Mouse (Mus musculus) small intestine, adult 2 months (tissue): ENCODE measurements around the gene Clcn7. TPM values are rescaled to one million over a fixed set of nuclear protein-coding genes. Genes with fewer than 3 reads are reported as not detected.
A peak's percentile ranks its signal among the peaks of the same experiment; 100 is the strongest.

ENCODE experiments used
- H3K27ac ChIP-seq: fragments of 200-500 bp; 2 replicates; pipeline ENCODE4 v1.5.1; 2012; ENCODE audit warnings: low read depth, low read length, control low read depth, inconsistent platforms; ENCODE audit not compliant: insufficient read depth
- H3K27me3 ChIP-seq: fragments of 200-500 bp; 2 replicates; pipeline ENCODE4 v1.6.1; 2012; ENCODE audit warnings: mild to moderate bottlenecking, moderate library complexity, low read length, inconsistent platforms; ENCODE audit not compliant: control insufficient read depth, insufficient read depth
- H3K36me3 ChIP-seq: fragments of 200-500 bp; 2 replicates; pipeline ENCODE4 v1.6.1; 2012; ENCODE audit warnings: mild to moderate bottlenecking, low read length, control low read depth, inconsistent platforms; ENCODE audit not compliant: control insufficient read depth, insufficient read depth
- H3K4me1 ChIP-seq: fragments of 200-500 bp; 2 replicates; pipeline ENCODE4 v1.6.1; 2012; ENCODE audit warnings: low read length, inconsistent platforms, mixed read lengths; ENCODE audit not compliant: control insufficient read depth, insufficient read depth, insufficient read length
- H3K4me3 ChIP-seq: fragments of 200-500 bp; 2 replicates; pipeline ENCODE4 v1.5.1; 2012; ENCODE audit warnings: low read depth, mild to moderate bottlenecking, control low read depth, inconsistent platforms, low read length, moderate library complexity
- CTCF ChIP-seq: fragments of 200-500 bp; IDR thresholded peaks from 2 replicates; pipeline ENCODE4 v1.5.1; 2012; ENCODE audit warnings: low read depth, mild to moderate bottlenecking, control low read depth, inconsistent platforms, low read length, moderate library complexity, mixed read lengths; ENCODE audit not compliant: insufficient replicate concordance, insufficient read length; ENCODE audit errors: extremely low read depth
- POLR2A ChIP-seq: fragments of 200-500 bp; IDR thresholded peaks from 2 replicates; pipeline ENCODE4 v1.6.1; 2012; ENCODE audit warnings: low read depth, mild to moderate bottlenecking, control low read depth, inconsistent platforms, low read length, moderate library complexity
- WGBS: fragments of 180-500 bp; shearing (Covaris S2); methylation state at CpG from one replicate; pipeline ENCODE4 v1.1.7; 2018; 5-methylcytosine and 5-hydroxymethylcytosine counted together
- polyA plus RNA-seq: library from polyadenylated mRNA; depleted of rRNA; stranded (reverse); fragments of >200 nt; gene quantifications from 2 replicates; pipeline ENCODE4 v1.2.3, GENCODE M21; 2012

Clcn7 gene
- polyA plus RNA-seq, 1 experiment = 15.9 TPM

DNA sequence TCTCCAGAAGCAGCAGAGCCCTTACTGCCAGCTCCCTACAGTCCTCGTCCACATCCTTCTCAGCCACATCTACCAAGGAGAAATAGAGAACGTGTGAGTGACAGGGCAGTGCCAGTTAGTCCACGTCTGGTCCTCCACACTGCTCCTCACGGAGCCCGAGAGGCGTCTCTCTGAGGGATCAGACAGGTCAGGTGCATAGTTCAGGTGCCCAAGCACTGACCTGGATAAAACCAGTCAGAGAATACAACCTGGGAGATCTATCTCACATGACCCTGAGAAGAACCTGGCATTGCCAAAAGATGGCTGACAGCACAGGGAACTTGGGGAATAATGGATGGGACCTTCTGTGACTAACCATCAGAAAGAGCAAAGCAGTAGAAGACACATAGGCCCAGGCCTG lies 33.1 kb upstream of the Clcn7 start:
- 92% methylated on average over 6 of the region's 6 CpGs for whole genome bisulfite sequencing

DNA sequence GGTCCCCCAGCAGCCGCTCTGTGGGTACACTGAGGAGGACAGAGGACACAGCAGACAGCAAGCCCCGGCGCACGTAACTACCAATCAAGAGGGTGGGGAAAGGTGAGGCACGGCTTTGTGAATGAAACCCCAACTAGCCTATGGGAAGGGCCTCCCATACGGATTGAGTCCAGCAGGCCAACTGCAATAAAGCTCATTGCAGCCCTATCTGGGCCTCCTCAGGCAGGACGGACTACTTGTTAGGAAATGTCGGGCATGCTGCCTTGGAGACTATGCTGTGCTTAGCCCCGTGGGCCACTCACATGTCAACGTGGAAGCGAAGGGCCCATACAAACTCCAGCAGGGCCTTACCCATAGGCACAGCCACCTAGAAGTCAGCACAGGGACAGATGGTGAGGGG lies 31.9 kb upstream of the Clcn7 start:
- Histone ChIP-seq H3K27me3 (no peaks in the 10 kb centered on the region), H3K36me3 (peaks cover 43% of the 10 kb centered on the region), H3K4me3 (no peak overlapping the region), H3K4me1 (no peaks in the 10 kb centered on the region), H3K27ac (no peak overlapping the region)
- 88% methylated on average over 11 of the region's 11 CpGs for WGBS
- no peak for TF ChIP-seq POLR2A
- no peak for TF ChIP-seq CTCF

More for the DNA sequence above, 33.1 kb upstream of the Clcn7 start:
- Histone ChIP-seq H3K27me3 (no peaks in the 10 kb centered on the region), H3K4me3 (no peak overlapping the region), H3K4me1 (no peaks in the 10 kb centered on the region), H3K27ac (no peak overlapping the region), H3K36me3 (peaks cover 39% of the 10 kb centered on the region)
- TF ChIP-seq CTCF (no peak), POLR2A (no peak)

DNA sequence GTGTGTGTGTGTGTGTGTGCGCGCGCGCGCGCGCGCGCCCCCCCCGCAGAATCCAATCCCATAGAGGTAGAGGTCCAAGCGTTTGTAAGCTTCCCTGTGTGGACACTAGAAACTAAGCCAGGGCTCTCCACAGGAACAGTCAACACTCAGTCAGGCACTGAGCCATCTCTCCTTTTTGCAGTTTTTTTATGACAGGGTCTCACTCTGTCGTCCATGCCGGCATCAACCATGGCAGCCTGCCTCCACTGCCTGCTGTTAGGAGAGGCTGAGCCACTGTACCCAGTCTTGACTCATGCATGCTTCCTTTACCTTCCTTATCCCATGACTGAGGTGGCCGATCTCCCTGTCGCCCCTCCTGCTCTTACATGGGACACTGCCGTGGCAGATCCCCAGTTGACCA lies 25.4 kb upstream of the Clcn7 start:
- no peak overlapping the region for H3K27ac ChIP-seq
- no peak overlapping the region for H3K4me3 ChIP-seq
- H3K4me1 ChIP-seq = no peaks in the 10 kb centered on the region
- H3K36me3 ChIP-seq = peaks cover 26% of the 10 kb centered on the region
- WGBS = 96% methylated on average over 16 of the region's 16 CpGs
- TF ChIP-seq POLR2A = no peak
- no peak for TF ChIP-seq CTCF
- H3K27me3 ChIP-seq = no peaks in the 10 kb centered on the region

DNA sequence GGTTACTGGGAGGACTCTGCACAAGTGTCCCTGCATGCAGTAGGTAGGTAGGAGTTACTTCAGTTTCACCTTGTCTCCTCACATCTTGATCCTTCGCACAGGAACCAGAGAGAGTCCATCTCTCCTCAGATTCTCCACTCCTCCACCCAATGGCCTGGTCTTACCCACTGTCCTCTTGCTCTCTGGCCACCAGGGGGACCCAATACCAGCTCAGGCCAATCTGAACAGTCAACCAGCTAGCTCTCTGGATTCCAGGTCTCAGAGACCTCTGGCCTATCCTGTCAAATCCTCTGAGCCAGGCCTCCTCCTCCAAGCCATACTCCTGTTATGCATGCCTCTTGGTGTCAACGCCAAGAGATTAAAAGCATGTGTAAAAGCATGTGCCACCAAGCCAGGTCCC lies 23.6 kb upstream of the Clcn7 start:
- Histone ChIP-seq H3K27ac (no peak overlapping the region), H3K4me3 (no peak overlapping the region), H3K36me3 (peaks cover 17% of the 10 kb centered on the region; the same call in 1 of the 2 replicates), H3K4me1 (no peaks in the 10 kb centered on the region), H3K27me3 (no peaks in the 10 kb centered on the region)
- no peak for TF ChIP-seq POLR2A
- TF ChIP-seq CTCF = peak; percentile 58; the same call in 1 of the 2 replicates
- 74% methylated on average over 2 of the region's 2 CpGs for WGBS

DNA sequence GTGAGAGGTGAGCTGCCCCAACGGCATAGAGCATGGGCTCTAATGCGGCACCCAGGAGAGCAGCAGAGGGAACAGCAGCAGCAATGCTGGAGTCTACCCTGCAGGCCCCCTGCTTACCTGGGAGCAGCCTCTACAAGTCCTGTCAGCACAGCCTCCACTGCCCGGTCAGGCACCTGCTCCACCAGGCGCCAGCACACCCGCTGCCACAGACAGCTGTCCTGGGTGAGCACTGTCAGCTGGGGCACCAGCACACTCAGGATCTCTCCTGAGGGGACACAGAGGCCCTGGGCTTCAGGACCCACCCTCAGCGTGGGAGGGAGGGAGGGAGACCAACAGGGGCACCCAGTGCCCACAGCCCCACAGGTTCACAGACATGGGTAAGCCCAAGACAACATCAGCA lies 22.6 kb upstream of the Clcn7 start:
- Histone ChIP-seq H3K27me3 (no peaks in the 10 kb centered on the region), H3K4me1 (peaks cover 4% of the 10 kb centered on the region; the same call in 1 of the 2 replicates), H3K27ac (no peak overlapping the region), H3K36me3 (peaks cover 10% of the 10 kb centered on the region; the same call in 1 of the 2 replicates), H3K4me3 (no peak overlapping the region)
- WGBS = 86% methylated on average over 6 of the region's 6 CpGs
- TF ChIP-seq POLR2A = no peak
- no peak for TF ChIP-seq CTCF

DNA sequence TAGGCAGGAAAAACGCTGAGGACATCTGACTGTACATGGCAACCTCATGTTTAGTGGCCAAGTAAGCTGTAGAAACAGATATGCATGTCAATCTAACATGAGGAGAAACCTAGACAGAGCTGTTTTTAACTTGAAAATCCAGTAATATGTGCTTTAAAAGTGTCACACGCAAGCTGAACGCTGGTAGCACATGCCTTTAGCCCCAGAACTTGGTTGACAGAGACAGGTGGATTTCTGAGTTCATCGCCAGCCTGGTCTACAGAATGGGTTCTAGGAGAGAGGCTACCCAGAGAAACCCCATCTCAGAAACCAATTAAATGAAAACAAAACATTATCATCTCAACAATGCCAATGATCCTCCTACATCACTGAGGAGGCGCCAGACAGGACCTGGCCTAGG lies 22.0 kb upstream of the Clcn7 start:
- Histone ChIP-seq H3K27me3 (no peaks in the 10 kb centered on the region), H3K36me3 (peaks cover 10% of the 10 kb centered on the region; the same call in 1 of the 2 replicates), H3K27ac (no peak overlapping the region), H3K4me3 (no peak overlapping the region), H3K4me1 (peaks cover 6% of the 10 kb centered on the region; the same call in 1 of the 2 replicates)
- WGBS = 90% methylated on average over 5 of the region's 5 CpGs
- no peak for TF ChIP-seq POLR2A
- TF ChIP-seq CTCF = no peak

DNA sequence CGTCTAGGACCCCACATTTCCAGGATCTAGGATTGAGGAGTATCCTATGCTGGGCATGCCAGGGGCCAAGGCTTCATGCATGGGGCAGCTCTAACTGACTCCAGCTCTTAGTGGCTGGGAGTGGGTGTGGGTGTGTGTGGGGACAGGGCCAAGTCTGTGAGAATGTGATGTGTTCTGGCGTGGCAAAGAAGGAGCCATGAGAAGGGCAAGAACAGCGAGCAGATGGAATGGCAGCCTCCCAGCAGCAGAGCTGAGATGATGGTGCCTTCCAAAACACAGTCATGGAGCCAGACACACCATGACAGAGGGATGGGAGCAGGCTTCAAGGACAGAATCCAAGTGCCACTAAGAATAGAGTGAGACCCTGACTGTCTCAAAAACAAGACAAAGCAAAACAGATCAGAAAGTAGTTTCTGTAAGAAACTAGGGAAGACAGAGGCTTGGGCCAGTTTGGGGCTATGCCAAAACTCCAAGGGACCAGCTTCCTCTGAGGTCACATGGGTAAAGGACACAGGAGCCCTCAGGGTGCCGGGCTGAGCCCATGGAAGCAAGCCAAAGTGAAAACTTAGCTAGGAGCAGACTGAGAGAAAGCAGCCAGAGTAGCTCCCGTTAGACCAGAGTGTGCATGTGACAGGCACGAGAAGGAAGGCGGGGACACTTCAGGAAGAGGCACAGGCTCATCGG lies 21.3 kb upstream of the Clcn7 start:
- TF ChIP-seq POLR2A (no peak), CTCF (no peak)
- Histone ChIP-seq H3K27me3 (no peaks in the 10 kb centered on the region), H3K4me1 (peaks cover 8% of the 10 kb centered on the region; the same call in 1 of the 2 replicates), H3K4me3 (no peak overlapping the region), H3K36me3 (peaks cover 9% of the 10 kb centered on the region; the same call in 1 of the 2 replicates), H3K27ac (no peak overlapping the region)
- 68% methylated on average over 8 of the region's 8 CpGs for WGBS
